Mouse (Mus musculus): Measurements from ENCODE around the gene Mindy4b-ps.

- no peak for TF ChIP-seq CTCF (IDR thresholded peaks at IDR 0.05; ENCODE audit: control insufficient read depth, insufficient read depth, insufficient replicate concordance, low read depth, low read length)
- no peak for TF ChIP-seq POLR2A (IDR thresholded peaks at IDR 0.05; ENCODE audit: control insufficient read depth, low read depth, low read length)
Measured at GRCm38 (mm10) chr3:58865690-58866089, 43.6 kb upstream of the Mindy4b-ps start.
